Mouse (Mus musculus): ENCODE data around the gene Gprc5d.
A peak's percentile ranks its signal among the peaks of the same experiment; 100 is the strongest.

Gene Gprc5d

DNA sequence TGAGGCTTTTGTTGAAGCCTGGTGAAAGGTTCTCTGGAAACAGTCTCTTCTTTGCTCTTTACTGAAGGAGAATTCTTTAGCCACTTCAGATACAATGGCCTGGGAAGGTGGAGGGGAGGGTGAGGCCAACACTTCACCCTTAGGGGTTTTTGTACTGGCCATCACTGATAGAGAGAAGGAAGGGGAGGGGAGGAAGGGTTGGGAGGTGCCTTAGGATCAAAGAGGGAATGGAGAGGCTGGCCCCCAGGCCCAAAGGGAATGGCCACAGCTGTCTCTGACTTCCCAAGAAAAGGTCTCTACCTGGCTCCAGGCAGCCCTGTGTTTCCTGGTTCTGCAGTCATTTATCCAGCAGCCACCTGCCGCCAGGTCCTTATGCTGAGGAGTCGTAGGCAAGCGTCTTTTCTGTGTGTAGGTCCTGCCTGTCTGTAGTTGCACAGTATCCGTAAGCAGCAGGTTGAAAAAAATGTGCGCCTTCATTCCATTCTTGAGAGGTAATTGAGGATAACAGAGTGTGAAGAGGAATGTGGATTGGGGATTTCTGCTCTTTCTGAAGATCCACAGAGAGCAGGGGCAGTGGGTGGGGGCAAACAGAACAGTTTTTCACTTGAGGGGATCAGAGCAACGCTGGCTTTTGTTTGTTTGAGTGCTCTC lies 51.2 kb downstream of the Gprc5d start:
- no peak for DNase-seq (ENCODE audit: low spot score)

DNA sequence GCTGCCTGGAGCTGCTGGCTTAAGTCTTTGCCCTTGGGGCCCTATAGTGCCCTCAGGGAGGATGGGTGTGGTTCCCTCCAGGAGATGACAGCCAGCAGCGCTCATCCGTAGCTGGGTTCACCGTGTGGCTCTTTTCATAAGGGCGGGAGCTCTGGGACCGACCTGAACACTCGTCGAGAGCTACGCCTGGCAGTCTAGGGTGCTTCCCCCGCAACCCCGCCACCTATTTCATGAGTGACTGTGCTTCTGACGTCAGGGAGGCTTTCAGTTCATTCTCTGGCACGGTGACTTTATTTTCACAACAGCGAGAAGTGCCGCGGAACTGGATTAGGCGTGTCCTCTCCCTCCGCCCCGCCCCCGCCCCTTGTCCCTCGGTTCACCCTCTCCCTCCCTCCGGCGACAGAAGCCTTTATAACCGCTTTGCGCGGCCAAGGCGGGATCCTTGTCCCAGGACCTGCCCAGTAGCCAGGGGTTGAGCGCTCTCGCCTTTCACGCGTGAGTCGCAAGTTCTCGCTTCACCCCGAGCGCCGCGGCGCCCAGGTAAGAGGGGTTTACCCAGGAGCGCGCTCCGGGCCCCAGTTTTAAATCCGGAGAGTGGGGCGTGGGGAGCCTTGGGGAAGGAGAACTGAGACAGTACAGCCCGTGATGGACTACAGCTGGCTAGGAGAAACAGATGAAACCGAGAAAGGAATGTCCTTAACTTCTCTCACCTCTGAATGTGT lies 52.7 kb downstream of the Gprc5d start, which contains the start of gene Gprc5a:
Gene Gprc5a, plus strand, starts transcription at position 416 of the 722 bp plus-strand sequence.
- DNase-seq (ENCODE audit: low spot score): peak; percentile 17

DNA sequence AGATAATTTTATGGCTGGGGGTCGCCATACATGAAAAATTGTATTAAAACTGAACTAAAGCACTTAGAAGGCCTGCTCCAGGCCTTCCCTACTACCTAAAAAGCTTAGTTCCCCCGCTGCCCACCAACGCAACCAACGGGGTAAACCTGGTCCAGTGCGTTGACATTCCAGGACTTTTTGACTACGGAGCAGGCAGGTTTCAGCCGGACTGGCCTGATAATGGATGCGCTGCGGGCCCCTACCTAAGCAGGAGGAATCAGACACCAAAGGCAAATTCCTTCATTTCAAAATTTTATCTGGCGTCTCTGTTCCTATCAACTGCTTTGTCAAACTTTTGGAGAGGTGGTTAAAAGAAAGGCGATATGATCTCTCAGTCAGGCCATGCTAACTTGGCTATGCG lies 53.5 kb downstream of the Gprc5d start:
- DNase-seq (ENCODE audit: low spot score): no peak

DNA sequence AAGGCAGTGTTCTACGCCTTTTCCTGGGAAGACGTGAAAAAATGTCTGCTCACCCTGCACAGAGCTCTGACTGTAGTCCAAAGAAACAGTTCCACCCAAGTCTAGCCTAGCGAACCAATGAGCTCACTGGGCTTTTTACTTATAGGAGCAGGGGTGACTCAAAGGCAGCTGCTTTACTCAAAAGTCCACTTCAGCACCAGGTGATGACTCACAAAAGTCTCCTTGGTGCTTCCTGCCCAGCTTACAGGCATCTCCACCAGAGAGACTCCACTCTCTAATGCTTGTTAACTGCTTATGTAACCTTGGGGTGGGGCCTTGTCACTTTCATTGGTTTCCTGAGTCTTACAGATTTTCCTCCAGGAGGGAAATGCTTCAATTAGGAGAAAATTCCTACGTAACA lies 57.4 kb downstream of the Gprc5d start:
- no peak for DNase-seq (ENCODE audit: low spot score)
